Mouse (Mus musculus): Measurements from ENCODE around the gene Phpt1.
A peak's percentile ranks its signal among the peaks of the same experiment; 100 is the strongest.
"Not testable (repeated sequence)": the region's sequence is repeated elsewhere in the genome, so short reads cannot be mapped to it uniquely, and the experiment has no call there.

Gene Phpt1

DNA sequence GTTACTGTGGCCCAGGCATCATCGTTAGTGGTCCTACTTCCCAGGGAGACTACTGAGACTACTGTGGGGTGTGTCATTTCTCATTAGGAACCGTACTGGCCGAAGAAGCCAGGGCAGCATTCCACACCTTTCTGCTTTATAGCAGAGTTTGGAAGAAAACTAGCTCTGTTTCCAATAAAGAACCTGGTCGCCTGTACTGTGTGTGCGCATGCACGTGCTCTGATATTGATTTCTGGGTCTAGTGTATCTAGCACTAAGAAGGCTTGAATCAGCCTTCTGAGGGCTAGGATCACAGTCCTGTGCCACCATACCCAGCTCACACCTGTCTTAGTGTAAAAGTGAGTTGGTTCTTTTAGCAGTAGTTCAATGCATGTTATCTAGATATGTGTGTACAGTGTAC, 16.2 kb downstream of the Phpt1 start:
- no peak for DNase-seq

DNA sequence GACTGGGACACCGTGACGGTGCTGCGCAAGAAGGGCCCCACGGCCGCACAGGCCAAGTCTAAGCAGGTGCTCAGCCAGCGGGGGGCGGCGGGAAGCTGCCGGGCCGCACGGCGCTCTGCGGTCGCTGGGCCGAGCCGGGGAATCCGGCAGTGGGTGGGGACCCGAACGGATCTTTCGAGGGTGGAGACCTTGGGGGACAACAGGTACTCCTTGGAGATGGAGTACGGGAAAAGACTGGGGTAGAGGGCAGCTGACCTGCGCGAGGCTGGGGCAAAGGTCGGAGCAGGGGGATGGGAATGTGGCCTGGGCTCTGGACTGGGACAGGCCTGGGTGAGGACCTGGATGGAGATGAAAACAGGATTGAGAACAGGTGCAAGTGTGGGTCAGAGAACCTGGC, 17.1 kb downstream of the Phpt1 start:
- no peak for DNase-seq

DNA sequence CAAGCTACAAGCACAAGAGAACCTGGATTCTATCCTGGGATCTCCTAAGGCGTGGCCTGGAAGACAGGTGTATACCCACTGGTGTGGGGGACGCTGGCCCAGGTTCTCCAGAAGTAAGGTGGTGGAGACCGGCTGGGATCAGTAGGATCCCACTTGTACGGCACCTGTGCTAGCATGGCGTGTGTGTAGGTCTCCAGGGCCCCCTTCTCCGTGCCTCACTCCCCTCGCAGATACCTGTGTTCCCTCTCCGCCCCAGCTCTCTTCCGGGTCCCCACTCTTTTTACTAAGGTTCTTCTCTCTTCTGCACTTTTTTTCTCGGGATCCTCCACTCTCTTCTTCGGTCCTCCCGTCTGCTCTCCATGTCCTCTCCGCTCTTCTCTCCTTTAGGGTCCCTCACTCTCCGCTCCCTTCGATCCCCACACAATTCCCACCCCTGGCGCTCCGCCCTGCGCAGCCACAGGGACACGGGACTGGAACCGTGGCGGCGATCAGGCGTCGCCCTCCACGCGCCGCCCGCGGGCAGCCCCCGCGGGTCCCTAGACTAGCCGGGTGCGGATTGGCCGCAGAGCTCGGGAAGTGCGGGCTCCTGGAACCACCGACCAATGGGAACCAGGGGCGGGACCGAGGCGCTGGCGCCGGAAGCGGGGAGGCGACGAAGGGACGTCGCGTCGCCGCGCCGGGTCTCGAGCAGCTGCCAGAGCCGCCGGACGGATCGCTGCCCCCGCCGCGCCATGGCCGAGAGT, 17.6 kb downstream of the Phpt1 start, which contains the start of gene Edf1:
TSS of gene Edf1 (plus strand) at position 627 of the 743 bp plus-strand sequence.
- peak; percentile 95 for DNase-seq

GRCm38 (mm10) chr2:25556296-25556695, 18.7 kb downstream of the Phpt1 start:
- DNase-seq = no peak

DNA sequence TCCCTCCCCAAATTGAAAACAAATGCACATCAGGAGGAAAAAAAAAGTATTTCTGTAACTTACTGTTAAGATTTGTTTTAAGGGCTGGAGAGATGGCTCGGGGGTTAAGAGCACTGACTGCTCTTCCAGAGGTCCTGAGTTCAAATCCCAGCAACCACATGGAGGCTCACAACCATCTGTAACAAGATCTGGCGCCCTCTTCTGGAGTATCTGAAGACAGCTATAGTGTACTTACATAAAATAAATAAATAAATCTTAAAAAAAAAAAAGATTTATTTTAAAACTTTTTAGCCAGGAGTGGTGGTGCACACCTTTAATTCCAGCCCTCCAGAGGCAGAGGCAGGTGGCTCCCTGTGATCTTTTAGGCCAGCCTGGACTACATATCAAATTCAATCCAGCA, 19.5 kb downstream of the Phpt1 start:
- DNase-seq = not testable (repeated sequence)

- DNase-seq = not testable (repeated sequence)
Observed at GRCm38 (mm10) chr2:25553171-25553786, 21.7 kb downstream of the Phpt1 start.

- DNase-seq = peak; percentile 58
Observed at GRCm38 (mm10) chr2:25551186-25551585, 23.8 kb downstream of the Phpt1 start.

GRCm38 (mm10) chr2:25549021-25549991, 25.7 kb downstream of the Phpt1 start:
- no peak for DNase-seq

- peak; percentile 99 for DNase-seq
Observed at GRCm38 (mm10) chr2:25546811-25547491, 28.1 kb downstream of the Phpt1 start, which contains the start of gene Traf2. Traf2 (minus strand) TSS chr2:25546940.

GRCm38 (mm10) chr2:25545996-25546810, 28.8 kb downstream of the Phpt1 start:
- DNase-seq = peak; percentile 83

GRCm38 (mm10) chr2:25541644-25542367, 33.2 kb downstream of the Phpt1 start:
- DNase-seq = no peak

DNA sequence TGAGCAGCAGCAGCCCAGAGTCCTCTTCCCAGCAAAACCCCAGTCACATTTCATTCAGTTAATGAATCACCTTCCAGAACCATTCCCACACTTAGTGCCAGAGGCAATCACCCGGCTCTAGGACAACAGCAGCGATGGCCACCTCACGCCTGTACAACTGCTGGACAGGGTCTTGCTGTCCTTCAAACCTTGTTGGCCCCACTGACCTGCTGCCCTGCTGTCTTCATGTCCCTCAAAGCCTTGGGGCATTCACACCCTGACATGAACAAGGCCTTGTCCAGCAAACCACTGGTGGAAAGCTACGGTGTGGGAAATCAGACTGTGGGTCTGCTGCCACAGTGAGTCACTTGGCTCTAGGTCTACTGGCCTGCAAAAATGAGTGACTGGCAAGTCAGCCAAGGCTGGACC, 34.5 kb downstream of the Phpt1 start:
- no peak for DNase-seq

DNA sequence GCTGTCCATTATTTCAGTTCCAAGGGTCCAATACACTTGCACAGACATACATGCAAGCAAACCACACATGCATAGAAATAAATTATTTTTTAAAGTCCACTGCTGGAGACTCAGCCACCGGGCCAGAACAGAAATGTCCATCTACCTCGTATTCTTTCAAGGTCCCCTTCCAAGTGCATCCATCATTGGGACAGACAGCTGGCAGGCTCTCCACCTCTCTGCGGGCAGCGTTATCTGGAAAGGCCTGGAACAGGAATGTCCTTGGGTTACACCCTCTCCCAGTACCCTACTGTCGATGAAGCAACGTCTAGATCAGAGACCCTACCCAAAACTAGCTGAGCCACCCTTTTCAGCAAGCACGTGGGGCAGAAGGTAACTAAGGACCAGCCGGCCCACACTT, 38.5 kb downstream of the Phpt1 start:
- DNase-seq = no peak

DNA sequence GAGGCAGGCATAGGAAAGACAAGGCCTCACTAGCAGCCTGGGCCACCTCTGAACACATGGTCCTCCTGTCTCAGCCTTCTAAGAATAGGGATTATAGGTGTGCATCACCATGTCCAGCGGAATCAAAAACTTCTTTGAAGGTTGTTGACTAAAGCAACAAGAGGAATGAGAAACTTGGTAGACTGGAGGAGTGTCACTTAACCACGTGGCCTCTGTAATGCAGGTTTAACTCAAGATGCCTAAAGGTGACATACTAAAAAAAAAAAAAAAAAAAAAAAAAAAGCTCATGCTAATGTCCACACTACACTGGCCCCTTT, 40.2 kb downstream of the Phpt1 start:
- DNase-seq = no peak

DNA sequence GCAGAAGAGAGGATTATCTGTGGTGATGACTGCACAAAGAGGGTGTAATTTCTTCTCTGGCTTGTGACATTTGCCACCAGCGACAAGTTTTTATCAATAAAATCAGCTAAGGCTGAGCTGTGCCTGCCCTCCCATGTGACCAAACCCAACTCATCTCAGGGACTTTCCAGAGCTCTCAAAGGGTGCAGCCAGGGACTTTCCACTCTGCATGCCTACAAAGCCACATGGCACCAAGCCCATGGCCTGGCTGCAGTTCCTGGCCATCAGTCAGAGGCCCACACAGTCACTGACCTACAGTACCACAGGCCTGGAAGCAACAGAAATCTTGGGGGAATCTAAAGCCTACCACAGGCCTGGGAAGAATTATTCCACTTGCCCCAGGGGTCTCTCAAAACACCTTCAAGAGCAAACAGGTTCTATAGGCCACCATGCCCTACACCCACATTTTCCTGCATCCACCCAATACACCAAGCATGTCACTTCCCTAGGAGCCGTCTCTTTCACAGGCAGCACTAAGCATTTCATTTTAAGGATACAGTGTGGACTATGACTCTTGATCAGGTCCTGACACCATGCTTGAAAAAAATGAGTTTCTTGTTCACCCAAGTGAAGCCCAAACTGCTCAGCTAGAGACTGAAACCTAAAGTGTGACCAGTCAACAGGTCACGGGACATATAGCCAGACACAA, 40.7 kb downstream of the Phpt1 start:
- DNase-seq = peak; percentile 69

DNA sequence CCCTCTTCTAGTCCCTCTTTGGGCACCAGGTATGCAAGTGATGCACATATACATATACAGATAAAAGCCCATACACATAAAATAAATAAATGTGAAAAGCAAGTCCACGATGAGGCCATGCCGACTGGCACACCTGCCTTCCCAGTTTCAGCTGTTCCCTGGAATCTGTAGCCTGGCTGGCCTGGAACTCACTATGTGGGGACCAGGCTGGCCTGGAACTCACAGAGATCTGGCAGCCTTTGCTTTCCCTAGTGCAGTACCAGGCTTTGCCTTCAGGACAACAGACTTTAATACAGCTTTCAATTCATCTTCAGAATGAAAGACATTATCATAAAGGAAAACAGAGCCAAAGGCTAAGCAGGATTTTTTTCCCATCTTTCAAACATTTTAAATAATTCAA, 41.3 kb downstream of the Phpt1 start:
- no peak for DNase-seq

- no peak for DNase-seq
Observed at GRCm38 (mm10) chr2:25526510-25527302, 48.3 kb downstream of the Phpt1 start.

Measured in lung, postnatal 14 days (tissue).